Mouse (Mus musculus): ENCODE measurements around the gene Mrnip.
A peak's percentile ranks its signal among the peaks of the same experiment; 100 is the strongest.
"Not testable (repeated sequence)": the region's sequence is repeated elsewhere in the genome, so short reads cannot be mapped to it uniquely, and the experiment has no call there.

Mrnip gene

GRCm38 (mm10) chr11:50174111-50174729 lies at the start of gene Mrnip:
Mrnip (plus strand) TSS chr11:50174444.
- DNase-seq (ENCODE audit: low spot score) = not testable (repeated sequence)

GRCm38 (mm10) chr11:50127781-50128180 lies 46.5 kb upstream of the Mrnip start:
- DNase-seq (ENCODE audit: low spot score) = no peak

GRCm38 (mm10) chr11:50130811-50131766 lies 43.2 kb upstream of the Mrnip start, which contains the start of gene Tbc1d9b:
Tbc1d9b (plus strand) TSS chr11:50131396.
- peak; percentile 76 for DNase-seq (ENCODE audit: low spot score)

GRCm38 (mm10) chr11:50131801-50132201 lies 42.4 kb upstream of the Mrnip start:
- no peak for DNase-seq (ENCODE audit: low spot score)

- DNase-seq (ENCODE audit: low spot score) = no peak
These were observed 42.0 kb upstream of the Mrnip start for GRCm38 (mm10) chr11:50132265-50132664.

- DNase-seq (ENCODE audit: low spot score) = no peak
These were observed 39.9 kb upstream of the Mrnip start for GRCm38 (mm10) chr11:50134136-50134859.

GRCm38 (mm10) chr11:50138206-50138822 lies 35.9 kb upstream of the Mrnip start:
- no peak for DNase-seq (ENCODE audit: low spot score)

GRCm38 (mm10) chr11:50139571-50139970 lies 34.7 kb upstream of the Mrnip start:
- no peak for DNase-seq (ENCODE audit: low spot score)

GRCm38 (mm10) chr11:50145529-50145928 lies 28.7 kb upstream of the Mrnip start:
- no peak for DNase-seq (ENCODE audit: low spot score)

GRCm38 (mm10) chr11:50146121-50146520 lies 28.1 kb upstream of the Mrnip start:
- no peak for DNase-seq (ENCODE audit: low spot score)

- no peak for DNase-seq (ENCODE audit: low spot score)
These were observed 26.8 kb upstream of the Mrnip start for GRCm38 (mm10) chr11:50147267-50147957.

GRCm38 (mm10) chr11:50147958-50148476 lies 26.2 kb upstream of the Mrnip start:
- no peak for DNase-seq (ENCODE audit: low spot score)

- no peak for DNase-seq (ENCODE audit: low spot score)
These were observed 25.0 kb upstream of the Mrnip start for GRCm38 (mm10) chr11:50149200-50149599.

GRCm38 (mm10) chr11:50149603-50150150 lies 24.6 kb upstream of the Mrnip start:
- DNase-seq (ENCODE audit: low spot score) = no peak

GRCm38 (mm10) chr11:50151374-50151773 lies 22.9 kb upstream of the Mrnip start:
- no peak for DNase-seq (ENCODE audit: low spot score)

GRCm38 (mm10) chr11:50154166-50154565 lies 20.1 kb upstream of the Mrnip start:
- DNase-seq (ENCODE audit: low spot score) = no peak

- DNase-seq (ENCODE audit: low spot score) = no peak
These were observed 19.3 kb upstream of the Mrnip start for GRCm38 (mm10) chr11:50154777-50155520.

GRCm38 (mm10) chr11:50155785-50156184 lies 18.5 kb upstream of the Mrnip start:
- no peak for DNase-seq (ENCODE audit: low spot score)

- no peak for DNase-seq (ENCODE audit: low spot score)
These were observed 17.5 kb upstream of the Mrnip start for GRCm38 (mm10) chr11:50156725-50157258.

GRCm38 (mm10) chr11:50158346-50158745 lies 15.9 kb upstream of the Mrnip start:
- no peak for DNase-seq (ENCODE audit: low spot score)
